Mouse (Mus musculus) adrenal gland, postnatal 0 days (tissue): ENCODE results near the gene Ocel1. TPM values are rescaled to one million over a fixed set of nuclear protein-coding genes. Genes with fewer than 3 reads are reported as not detected.

Source experiments
- polyA plus RNA-seq: library from polyadenylated mRNA; unstranded; fragments of >200 nt; fragmentation: Nextera tagmentation; extraction: Ambion mirVana; gene quantifications from 2 replicates; pipeline ENCODE4 v1.2.1, GENCODE M21; 2015

Gene Ocel1
- polyA plus RNA-seq, result 6.7 and 12.3 TPM in 2 replicates

GRCm38 (mm10) chr8:71371236-71371848 is at the start of gene Ocel1:
Gene Ocel1, plus strand, starts transcription at chr8:71371298.

GRCm38 (mm10) chr8:71366771-71367528 is 4.1 kb upstream of the Ocel1 start, which contains the start of gene Use1:
Gene Use1, plus strand, starts transcription at chr8:71366848.

GRCm38 (mm10) chr8:71381421-71381970 is 10.4 kb downstream of the Ocel1 start, which contains the start of gene Nr2f6:
Gene Nr2f6, minus strand, starts transcription at chr8:71381960.

GRCm38 (mm10) chr8:71395629-71396028 is 24.5 kb downstream of the Ocel1 start, which contains the start of gene Ushbp1:
Gene Ushbp1, minus strand, starts transcription at chr8:71395802.

GRCm38 (mm10) chr8:71396639-71397305 is 25.7 kb downstream of the Ocel1 start, which contains the start of gene Babam1:
Gene Babam1, plus strand, starts transcription at chr8:71396861.

GRCm38 (mm10) chr8:71405401-71406098 is 34.5 kb downstream of the Ocel1 start, which contains the start of gene Ankle1:
Gene Ankle1, plus strand, starts transcription at chr8:71406010.

Other genes starting within 250 kb of the Ocel1 start
- gene Myo9b, start 98.6 kb upstream of the Ocel1 start, polyA plus RNA-seq, result 6.9 and 8.4 TPM in 2 replicates
- 16.6 and 24.7 TPM in 2 replicates for gene Haus8, start 98.4 kb upstream of the Ocel1 start, polyA plus RNA-seq
- 227 and 256 TPM in 2 replicates for gene Use1, start 4.5 kb upstream of the Ocel1 start, polyA plus RNA-seq
- gene Nr2f6, start 10.7 kb downstream of the Ocel1 start, polyA plus RNA-seq, result 51.9 and 63.0 TPM in 2 replicates
- 6.3 and 13.0 TPM in 2 replicates for gene Ushbp1, start 24.5 kb downstream of the Ocel1 start, polyA plus RNA-seq
- gene Babam1, start 25.6 kb downstream of the Ocel1 start, polyA plus RNA-seq, result 78.6 and 106 TPM in 2 replicates
- 5.0 and 7.8 TPM in 2 replicates for gene Ankle1, start 34.7 kb downstream of the Ocel1 start, polyA plus RNA-seq
- 65.5 and 72.8 TPM in 2 replicates for gene Abhd8, start 92.4 kb downstream of the Ocel1 start, polyA plus RNA-seq
- 169 and 185 TPM in 2 replicates for gene Mrpl34, start 93.7 kb downstream of the Ocel1 start, polyA plus RNA-seq
- gene Dda1, start 97.9 kb downstream of the Ocel1 start, polyA plus RNA-seq, result 75.4 and 78.6 TPM in 2 replicates
- gene Ano8, start 114.7 kb downstream of the Ocel1 start, polyA plus RNA-seq, result 3.3 and 4.4 TPM in 2 replicates
- gene Gtpbp3, start 116.8 kb downstream of the Ocel1 start, polyA plus RNA-seq, result 9.8 and 11.8 TPM in 2 replicates
- 65.2 and 131 TPM in 2 replicates for gene Plvap, start 140.5 kb downstream of the Ocel1 start, polyA plus RNA-seq
- not detected in 2 replicates for gene Ccdc194, start 154.4 kb downstream of the Ocel1 start, polyA plus RNA-seq
- 85.3 and 125 TPM in 2 replicates for gene Bst2, start 166.2 kb downstream of the Ocel1 start, polyA plus RNA-seq
- gene Mvb12a, start 171.6 kb downstream of the Ocel1 start, polyA plus RNA-seq, result 141 TPM in 2 replicates
- gene Tmem221, start 187.6 kb downstream of the Ocel1 start, polyA plus RNA-seq, result 7.8 and 15.0 TPM in 2 replicates
- gene Nxnl1, start 195.3 kb downstream of the Ocel1 start, polyA plus RNA-seq, result 0.24 and 0.70 TPM in 2 replicates
- gene Slc27a1, start 197.6 kb downstream of the Ocel1 start, polyA plus RNA-seq, result 38.9 and 85.2 TPM in 2 replicates
- 274 and 329 TPM in 2 replicates for gene Pgls, start 220.9 kb downstream of the Ocel1 start, polyA plus RNA-seq
- gene Fam129c, start 226.3 kb downstream of the Ocel1 start, polyA plus RNA-seq, result 0.90 and 1.8 TPM in 2 replicates
- gene Colgalt1, start 239.7 kb downstream of the Ocel1 start, polyA plus RNA-seq, result 53.2 and 58.1 TPM in 2 replicates